Mouse (Mus musculus): Measurements from ENCODE around the gene Gm20517.

Gm20517 gene

GRCm38 (mm10) chr17:47706196-47706595 lies 94.8 kb downstream of the Gm20517 start:
- no peak for DNase-seq (ENCODE audit: low spot score in 2 of 2)

- no peak for DNase-seq (ENCODE audit: low spot score in 2 of 2)
These were observed 96.6 kb downstream of the Gm20517 start for GRCm38 (mm10) chr17:47707961-47708360.

- no peak for DNase-seq (ENCODE audit: low spot score in 2 of 2)
These were observed 97.6 kb downstream of the Gm20517 start for GRCm38 (mm10) chr17:47708972-47709371.

- no peak for DNase-seq (ENCODE audit: low spot score in 2 of 2)
These were observed 98.6 kb downstream of the Gm20517 start for GRCm38 (mm10) chr17:47710036-47710435.

GRCm38 (mm10) chr17:47711883-47712282 lies 100.5 kb downstream of the Gm20517 start:
- no peak for DNase-seq (ENCODE audit: low spot score in 2 of 2)

GRCm38 (mm10) chr17:47712889-47713571 lies 101.6 kb downstream of the Gm20517 start:
- DNase-seq (ENCODE audit: low spot score in 2 of 2) = no peak

- no peak for DNase-seq (ENCODE audit: low spot score in 2 of 2)
These were observed 103.6 kb downstream of the Gm20517 start for GRCm38 (mm10) chr17:47715037-47715436.

- no peak for DNase-seq (ENCODE audit: low spot score in 2 of 2)
These were observed 109.8 kb downstream of the Gm20517 start for GRCm38 (mm10) chr17:47721183-47721582.

- no peak for DNase-seq (ENCODE audit: low spot score in 2 of 2)
These were observed 115.2 kb downstream of the Gm20517 start, which contains the start of gene Pgc for GRCm38 (mm10) chr17:47726566-47726965. Gene Pgc, plus strand, starts transcription at chr17:47726842.

GRCm38 (mm10) chr17:47730633-47731575 lies 119.5 kb downstream of the Gm20517 start:
- no peak for DNase-seq (ENCODE audit: low spot score in 2 of 2)

Data from frontal cortex, postnatal 10 days (tissue).